Mouse (Mus musculus) midbrain, embryonic 11.5 days (tissue): ENCODE results near the gene Shisal2a. TPM values are rescaled to one million over a fixed set of nuclear protein-coding genes. Genes with fewer than 3 reads are reported as not detected.

Experiments used
- ATAC-seq: fragments of 200-750 bp; cut with Nextera tagmentation; 2 replicates; pipeline ENCODE4 v1.8.0; 2017; ENCODE audit warnings: moderate TSS enrichment, moderate library complexity; ENCODE audit not compliant: low FRiP score
- DNase-seq: peaks from one replicate; pipeline ENCODE4 v3.0.0; 2015; ENCODE audit warnings: low spot score; ENCODE audit errors: missing footprints
- H3K27ac ChIP-seq: fragments of 300-500 bp; sonication (generic); 2 replicates; pipeline ENCODE4 v1.5.1; 2014; ENCODE audit warnings: low read depth, low read length
- H3K27me3 ChIP-seq: fragments of 300-500 bp; sonication (generic); 2 replicates; pipeline ENCODE4 v1.6.1; 2014; ENCODE audit warnings: mild to moderate bottlenecking, low read length, moderate library complexity, mixed read lengths; ENCODE audit not compliant: control insufficient read depth, insufficient read depth
- H3K36me3 ChIP-seq: fragments of 300-500 bp; sonication (generic); 2 replicates; pipeline ENCODE4 v1.6.1; 2014; ENCODE audit warnings: mild to moderate bottlenecking, low read length, moderate library complexity, mixed read lengths; ENCODE audit not compliant: control insufficient read depth, insufficient read depth
- H3K4me1 ChIP-seq: fragments of 300-500 bp; sonication (generic); 2 replicates; pipeline ENCODE4 v1.6.1; 2014; ENCODE audit warnings: low read length; ENCODE audit not compliant: control insufficient read depth, insufficient read depth
- H3K4me2 ChIP-seq: fragments of 300-500 bp; sonication (generic); 2 replicates; pipeline ENCODE4 v1.6.1; 2014; ENCODE audit warnings: mild to moderate bottlenecking, moderate library complexity
- H3K4me3 ChIP-seq: fragments of 300-500 bp; sonication (generic); 2 replicates; pipeline ENCODE4 v1.5.1; 2014; ENCODE audit warnings: low read depth, low read length
- H3K9ac ChIP-seq: fragments of 300-500 bp; sonication (generic); 2 replicates; pipeline ENCODE4 v1.6.1; 2014; ENCODE audit warnings: low read length
- H3K9me3 ChIP-seq: fragments of 300-500 bp; sonication (generic); 2 replicates; pipeline ENCODE4 v1.6.1; 2016; ENCODE audit warnings: low read length; ENCODE audit not compliant: control insufficient read depth
- WGBS: fragments of 180-500 bp; shearing (Covaris S2); extraction: QIAGEN DNeasy Blood & Tissue Kit; methylation state at CpG from one replicate; pipeline ENCODE4 v1.1.7; 2014; 5-methylcytosine and 5-hydroxymethylcytosine counted together
- polyA plus RNA-seq: library from polyadenylated mRNA; unstranded; fragments of >200 nt; fragmentation: Nextera tagmentation; extraction: Ambion mirVana; gene quantifications from 2 replicates; pipeline ENCODE4 v1.2.1, GENCODE M21; 2014

Gene Shisal2a
- polyA plus RNA-seq, 1 experiment from 2014 or later: 1.6 TPM

DNA sequence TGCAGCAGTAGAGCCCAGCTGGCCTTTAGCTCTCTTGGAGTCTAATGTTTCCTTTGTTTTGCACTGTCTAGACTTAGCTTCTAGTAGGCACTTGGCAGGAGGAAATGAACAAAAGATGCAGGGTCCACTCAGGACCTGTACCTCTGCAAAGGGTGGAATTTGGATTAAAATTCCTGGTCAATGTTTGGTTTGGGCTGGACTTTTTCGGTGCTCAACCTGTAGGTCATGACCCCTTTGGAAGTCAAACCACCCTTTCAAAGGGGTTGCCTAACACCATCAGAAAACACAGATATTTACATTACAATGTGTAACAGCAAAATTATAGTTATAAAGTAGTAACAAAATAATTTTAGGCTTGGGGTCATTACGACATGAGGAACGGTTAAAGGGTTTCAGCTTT lies 34.1 kb downstream of the Shisal2a start:
- 73% methylated on average over 3 of the region's 3 CpGs for WGBS
- no peaks in the 10 kb centered on the region for H3K9me3 ChIP-seq
- ATAC-seq (no peak), DNase-seq (no peak)
- no peaks in the 10 kb centered on the region for H3K27me3 ChIP-seq
- no peak overlapping the region for H3K9ac ChIP-seq
- no peaks in the 10 kb centered on the region for H3K36me3 ChIP-seq
- no peak overlapping the region for H3K27ac ChIP-seq
- no peak overlapping the region for H3K4me2 ChIP-seq
- H3K4me1 ChIP-seq: peaks cover 29% of the 10 kb centered on the region
- no peak overlapping the region for H3K4me3 ChIP-seq

DNA sequence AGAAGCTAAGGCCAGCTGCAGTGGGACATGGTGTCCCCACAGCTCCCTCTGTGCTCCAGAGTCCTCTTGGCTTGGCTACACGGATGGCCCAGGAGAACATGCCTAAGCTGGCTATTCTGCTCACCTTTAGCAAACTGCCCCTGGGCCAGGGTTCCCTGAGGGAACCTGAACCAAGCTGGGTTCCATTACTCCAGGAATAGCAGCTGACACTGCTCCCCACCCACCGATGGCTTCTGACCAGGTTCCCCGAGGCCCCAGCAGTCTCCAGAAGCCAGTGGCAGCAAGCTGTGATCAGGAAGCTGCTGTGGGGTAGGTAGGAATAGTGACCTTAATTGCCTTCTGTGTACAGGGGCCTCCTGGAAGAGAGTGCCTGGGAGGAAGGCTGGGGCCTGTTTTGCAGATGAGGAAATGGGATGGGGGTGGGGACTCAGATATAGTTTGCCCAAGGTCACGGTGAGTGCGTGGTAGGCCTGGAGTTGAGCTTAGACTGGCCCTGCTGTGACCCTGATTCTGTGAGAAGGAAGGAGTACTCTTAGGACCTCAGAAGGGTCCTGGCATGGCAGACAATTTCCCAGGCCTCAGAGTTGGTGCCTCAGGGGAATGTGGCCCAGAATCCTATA lies 34.8 kb downstream of the Shisal2a start:
- Histone ChIP-seq H3K4me3 (no peak overlapping the region), H3K9ac (no peak overlapping the region), H3K9me3 (no peaks in the 10 kb centered on the region), H3K27ac (no peak overlapping the region), H3K36me3 (no peaks in the 10 kb centered on the region), H3K27me3 (no peaks in the 10 kb centered on the region), H3K4me1 (peaks cover 32% of the 10 kb centered on the region), H3K4me2 (no peak overlapping the region)
- ATAC-seq: no peak
- 67% methylated on average over 5 of the region's 5 CpGs for WGBS
- no peak for DNase-seq

DNA sequence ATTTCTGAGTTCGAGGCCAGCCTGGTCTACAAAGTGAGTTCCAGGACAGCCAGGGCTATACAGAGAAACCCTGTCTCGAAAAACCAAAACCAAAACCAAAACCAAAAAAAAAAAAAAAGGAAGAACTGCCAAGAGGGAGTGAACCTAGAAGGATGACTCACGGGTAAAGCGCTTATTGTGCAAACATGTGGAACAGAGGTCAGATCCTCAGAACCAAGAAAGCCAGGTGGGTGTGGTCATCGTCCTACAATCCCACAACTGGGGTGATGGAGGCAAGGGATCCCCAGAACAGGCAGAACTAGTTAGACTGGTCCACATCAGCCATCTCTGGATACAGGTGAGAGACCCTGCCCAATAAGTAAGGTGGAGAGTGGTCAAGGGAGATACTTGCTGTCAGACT lies 36.0 kb downstream of the Shisal2a start:
- WGBS: 95% methylated on average over 5 of the region's 5 CpGs
- H3K36me3 ChIP-seq: no peaks in the 10 kb centered on the region
- no peak overlapping the region for H3K27ac ChIP-seq
- H3K9ac ChIP-seq: no peak overlapping the region
- no peak overlapping the region for H3K4me3 ChIP-seq
- H3K4me1 ChIP-seq: peaks cover 32% of the 10 kb centered on the region
- ATAC-seq (no peak), DNase-seq (no peak)
- no peaks in the 10 kb centered on the region for H3K9me3 ChIP-seq
- H3K27me3 ChIP-seq: no peaks in the 10 kb centered on the region
- H3K4me2 ChIP-seq: no peak overlapping the region

DNA sequence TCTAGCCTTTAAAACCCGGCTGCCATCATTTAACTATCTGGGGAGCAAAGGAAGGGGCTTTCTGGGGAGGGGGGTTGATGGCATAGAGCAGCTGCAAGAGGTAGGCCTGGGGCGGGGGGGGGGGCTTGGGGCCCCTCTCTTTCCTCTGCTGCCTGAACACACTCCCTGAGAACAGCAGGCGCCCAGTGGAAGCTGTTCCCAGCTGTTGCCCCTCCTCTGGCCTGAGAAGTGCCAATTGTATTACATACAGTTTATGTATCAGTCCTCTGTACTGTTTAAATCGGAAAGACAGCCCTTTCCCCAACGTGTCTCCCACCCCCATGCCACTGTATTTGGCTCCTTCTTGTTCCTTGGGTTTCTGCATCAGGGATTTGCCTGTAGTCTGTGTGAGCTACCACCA lies 37.3 kb downstream of the Shisal2a start:
- Histone ChIP-seq H3K27ac (no peak overlapping the region), H3K4me3 (no peak overlapping the region), H3K9ac (no peak overlapping the region), H3K9me3 (no peaks in the 10 kb centered on the region), H3K4me1 (peaks cover 30% of the 10 kb centered on the region), H3K27me3 (no peaks in the 10 kb centered on the region), H3K36me3 (no peaks in the 10 kb centered on the region), H3K4me2 (no peak overlapping the region)
- 30% methylated on average over 5 of the region's 5 CpGs for WGBS
- no peak for DNase-seq
- ATAC-seq: no peak

DNA sequence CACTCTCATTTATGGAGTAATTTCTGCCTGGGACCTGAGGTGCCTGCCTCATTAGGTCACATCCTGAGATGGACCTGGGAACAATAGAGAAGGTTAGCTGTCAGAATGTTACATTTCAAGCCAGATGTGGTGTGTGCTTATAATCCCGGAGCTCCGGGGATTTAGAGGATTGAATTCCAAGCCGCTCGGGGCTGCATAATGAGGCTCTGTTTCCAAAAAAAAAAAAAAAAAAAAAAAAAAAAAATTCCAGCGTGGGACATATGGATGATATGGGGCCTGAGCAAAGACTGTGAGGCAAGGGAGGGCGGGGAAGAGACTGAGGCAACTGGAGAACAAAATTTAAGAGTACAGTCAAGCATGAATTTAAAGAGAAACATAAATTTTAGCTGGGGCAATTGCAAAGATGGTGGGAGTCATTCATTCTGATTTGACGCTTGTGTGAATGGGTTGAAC lies 38.5 kb downstream of the Shisal2a start:
- no peaks in the 10 kb centered on the region for H3K36me3 ChIP-seq
- ATAC-seq (peak; percentile 63), DNase-seq (peak; percentile 92)
- peak overlapping the region; percentile 80 for H3K27ac ChIP-seq
- H3K4me3 ChIP-seq: no peak overlapping the region
- 0 out of 2 replicates have a peak overlapping the region, but pooled peaks have one; percentile 4 for H3K4me2 ChIP-seq
- H3K9ac ChIP-seq: peak overlapping the region; percentile 4; the same call in 1 of the 2 replicates
- WGBS: 8% methylated on average over 7 of the region's 7 CpGs
- no peaks in the 10 kb centered on the region for H3K27me3 ChIP-seq
- H3K4me1 ChIP-seq: peaks cover 22% of the 10 kb centered on the region
- H3K9me3 ChIP-seq: no peaks in the 10 kb centered on the region

DNA sequence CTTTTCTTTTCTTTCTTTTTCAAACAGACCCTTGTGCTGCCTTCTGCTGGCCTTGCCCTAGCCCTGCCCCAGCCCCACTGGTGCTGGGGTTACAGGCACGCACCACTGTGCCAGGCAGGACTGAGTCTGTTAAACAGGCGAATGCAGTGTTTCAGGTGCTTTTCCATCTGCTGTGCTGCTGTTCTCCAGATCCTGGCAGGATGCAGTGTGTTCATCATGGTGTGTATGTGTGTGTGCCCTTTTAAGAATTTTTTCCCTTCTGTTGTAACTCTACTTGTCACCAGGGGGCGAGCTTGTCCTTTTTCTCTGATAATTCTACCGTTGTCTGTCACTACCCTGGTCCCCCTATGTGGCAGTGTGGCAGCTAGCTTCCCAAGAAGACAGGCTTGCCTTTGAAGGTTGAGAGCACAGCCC lies 43.9 kb downstream of the Shisal2a start:
- WGBS: 11% methylated on average over 4 of the region's 4 CpGs
- peak; percentile 83 for ATAC-seq

DNA sequence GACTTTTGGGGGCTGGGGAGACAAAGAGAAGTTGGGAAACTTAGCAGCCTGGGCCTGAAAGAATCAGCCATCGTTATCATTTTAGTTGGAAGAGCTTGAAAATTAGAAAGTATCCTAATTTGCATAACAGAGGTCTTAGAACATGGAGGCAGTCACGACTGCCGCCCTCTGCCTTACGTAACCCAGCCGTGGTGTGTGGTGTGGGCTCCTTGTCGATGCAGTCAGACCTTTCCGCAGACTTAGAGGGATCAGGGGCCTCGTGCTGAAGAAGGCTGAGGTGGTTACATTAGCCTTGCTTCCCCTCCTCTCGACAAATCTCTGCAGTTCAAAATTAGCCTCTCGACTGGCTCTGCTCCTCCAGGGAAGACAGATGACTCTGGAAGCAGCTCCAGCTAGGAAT lies 44.3 kb downstream of the Shisal2a start:
- Histone ChIP-seq H3K4me2 (no peak overlapping the region), H3K4me3 (no peak overlapping the region), H3K9ac (no peak overlapping the region), H3K4me1 (peaks cover 3% of the 10 kb centered on the region; the same call in 1 of the 2 replicates), H3K27me3 (no peaks in the 10 kb centered on the region), H3K27ac (0 out of 2 replicates have a peak overlapping the region, but pooled peaks have one; percentile 12), H3K9me3 (no peaks in the 10 kb centered on the region), H3K36me3 (peaks cover 7% of the 10 kb centered on the region)
- 66% methylated on average over 10 of the region's 10 CpGs for WGBS
- DNase-seq: no peak
- ATAC-seq: 0 out of 2 replicates have a peak, but pooled peaks have one; percentile 15

More for the DNA sequence above, 43.9 kb downstream of the Shisal2a start:
- peak; percentile 98 for DNase-seq
- Histone ChIP-seq H3K4me1 (peaks cover 7% of the 10 kb centered on the region; the same call in 1 of the 2 replicates), H3K27me3 (no peaks in the 10 kb centered on the region), H3K9me3 (no peaks in the 10 kb centered on the region), H3K27ac (peak overlapping the region; percentile 12; the same call in 1 of the 2 replicates), H3K9ac (no peak overlapping the region), H3K4me2 (no peak overlapping the region), H3K36me3 (peaks cover 4% of the 10 kb centered on the region), H3K4me3 (no peak overlapping the region)

DNA sequence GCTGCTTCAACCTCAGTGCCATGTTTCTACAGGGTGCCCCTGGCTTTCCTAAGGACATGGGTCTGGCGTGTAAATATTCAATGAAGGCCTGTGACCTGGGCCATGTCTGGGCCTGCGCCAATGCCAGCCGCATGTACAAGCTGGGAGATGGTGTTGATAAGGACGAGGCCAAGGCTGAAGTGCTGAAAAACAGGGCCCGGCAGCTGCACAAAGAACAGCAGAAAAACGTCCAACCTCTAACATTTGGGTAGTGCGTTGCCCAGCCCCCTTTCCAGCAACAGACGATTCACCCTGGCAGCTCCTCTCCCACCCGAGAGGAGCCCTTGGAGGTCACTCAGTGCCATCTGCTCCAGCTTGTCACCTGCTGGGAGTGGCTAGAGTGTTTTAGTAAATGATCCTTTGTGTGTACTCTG lies 44.8 kb downstream of the Shisal2a start:
- Histone ChIP-seq H3K4me1 (peaks cover 3% of the 10 kb centered on the region; the same call in 1 of the 2 replicates), H3K9ac (no peak overlapping the region), H3K27me3 (no peaks in the 10 kb centered on the region), H3K9me3 (no peaks in the 10 kb centered on the region), H3K4me2 (no peak overlapping the region), H3K27ac (no peak overlapping the region), H3K36me3 (peaks cover 8% of the 10 kb centered on the region), H3K4me3 (no peak overlapping the region)
- WGBS: 73% methylated on average over 9 of the region's 9 CpGs
- no peak for ATAC-seq
- DNase-seq: no peak

DNA sequence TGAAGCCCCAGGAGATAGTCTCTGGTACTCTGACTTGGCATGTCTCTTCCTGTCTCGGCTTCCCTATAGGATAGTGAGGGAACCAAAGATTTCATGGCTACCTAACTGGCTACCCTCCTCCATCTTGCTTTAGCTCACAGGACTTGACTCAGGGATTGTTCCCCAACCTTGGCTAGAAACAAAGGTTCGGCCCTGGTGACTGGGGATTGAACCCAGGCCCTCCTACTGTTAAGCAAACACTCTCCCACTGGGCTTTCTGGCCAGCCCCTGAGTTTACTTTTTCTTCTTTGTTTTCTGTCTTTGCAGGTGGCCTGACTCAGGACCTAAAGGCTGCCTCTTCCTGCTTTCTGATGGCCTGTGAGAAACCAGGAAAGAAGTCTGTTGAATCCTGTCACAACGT lies 45.3 kb downstream of the Shisal2a start:
- no peak overlapping the region for H3K9ac ChIP-seq
- H3K9me3 ChIP-seq: no peaks in the 10 kb centered on the region
- no peak overlapping the region for H3K27ac ChIP-seq
- no peak overlapping the region for H3K4me2 ChIP-seq
- peaks cover 8% of the 10 kb centered on the region for H3K36me3 ChIP-seq
- no peak for ATAC-seq
- WGBS: 40% methylated on average over 3 of the region's 3 CpGs
- peak; percentile 68 for DNase-seq
- H3K27me3 ChIP-seq: no peaks in the 10 kb centered on the region
- peaks cover 3% of the 10 kb centered on the region; the same call in 1 of the 2 replicates for H3K4me1 ChIP-seq
- H3K4me3 ChIP-seq: no peak overlapping the region
